Mouse (Mus musculus) adrenal gland, adult 2 months (tissue): Measurements from ENCODE around the gene Casd1. TPM values are rescaled to one million over a fixed set of nuclear protein-coding genes. Genes with fewer than 3 reads are reported as not detected.

Experiments
- polyA plus RNA-seq: library from polyadenylated mRNA; depleted of rRNA; stranded (reverse); fragments of >200 nt; gene quantifications from 2 replicates; pipeline ENCODE4 v1.2.3, GENCODE M21; 2012; rRNA removed
- total RNA-seq, 2 experiments: library from RNA; stranded (reverse); gene quantifications; 2 replicates each; pipeline ENCODE4 v1.2.3; 2021

The Casd1 gene
- total and polyA plus RNA-seq, 3 experiments = 27.5 to 36.5 (median 32.3) TPM

Other genes with a start within 250 kb of the Casd1 start
- gene Col1a2, start 96.0 kb upstream of the Casd1 start, total RNA-seq = 100 to 1,000 TPM in 1 of 2 experiments, 10 to 100 TPM in 1; 56.3 to 121 TPM
- 41.9 and 43.7 TPM in 2 replicates for gene Col1a2, start 96.0 kb upstream of the Casd1 start, polyA plus RNA-seq
- 10 to 100 TPM; 73.3 to 75.4 TPM for gene Sgce, start 146.4 kb downstream of the Casd1 start, total RNA-seq
- 10.3 and 11.9 TPM in 2 replicates for gene Sgce, start 146.4 kb downstream of the Casd1 start, polyA plus RNA-seq
- gene Peg10, start 146.5 kb downstream of the Casd1 start, total RNA-seq = 100 to 1,000 TPM; 220 to 417 TPM
- 102 and 152 TPM in 2 replicates for gene Peg10, start 146.5 kb downstream of the Casd1 start, polyA plus RNA-seq